Mouse (Mus musculus): Measurements from ENCODE around the gene Lsm5. TPM values are rescaled to one million over a fixed set of nuclear protein-coding genes. Genes with fewer than 3 reads are reported as not detected.

The Lsm5 gene
- 185 and 223 TPM in 2 replicates for polyA plus RNA-seq (2016; fragmentation: Nextera tagmentation; extraction: Ambion mirVana)

DNA sequence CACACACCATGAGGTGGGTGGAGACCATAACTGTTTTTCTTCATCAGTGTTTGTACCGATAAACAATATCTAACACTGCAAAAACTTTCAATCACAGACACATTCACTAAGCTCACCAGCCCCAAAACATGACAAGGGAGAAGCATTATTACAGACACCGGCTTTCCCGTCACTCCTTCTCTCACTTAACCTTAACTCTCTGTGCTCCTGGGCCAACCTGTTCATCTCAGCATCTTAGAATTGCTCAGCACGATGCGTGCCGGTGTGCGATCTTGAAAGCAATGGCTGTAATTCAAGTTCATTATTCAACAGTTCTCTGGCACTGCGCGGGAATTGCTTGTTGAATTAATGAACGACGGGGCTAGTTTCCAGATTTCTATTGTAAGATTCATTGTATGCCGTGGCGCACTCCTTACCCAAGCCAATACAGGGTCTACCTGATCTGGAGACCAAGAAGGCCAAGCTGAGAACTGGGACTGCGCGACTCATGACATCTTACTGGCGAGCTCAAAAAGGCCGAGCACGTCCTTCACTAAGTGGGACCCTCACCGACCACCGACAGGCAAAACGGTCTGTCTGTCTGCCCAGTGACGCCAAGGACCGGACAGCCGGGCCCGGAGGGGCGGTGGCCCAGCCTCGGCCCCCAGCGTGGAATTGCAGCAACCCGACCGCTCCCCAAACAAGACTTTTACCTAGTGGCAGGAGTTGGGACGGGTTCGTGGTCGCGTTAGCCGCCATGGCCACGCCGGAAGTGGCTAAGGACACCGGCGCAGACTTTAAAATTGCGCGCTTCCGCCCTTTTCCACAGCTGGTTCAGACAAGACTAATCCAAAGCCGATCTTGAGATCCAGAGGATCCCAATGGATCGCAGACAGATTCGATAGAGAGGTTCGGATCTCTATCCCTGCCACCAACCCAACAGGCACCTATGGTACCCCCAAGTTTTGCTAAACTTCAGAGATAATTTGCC, at the start of gene Lsm5:
Lsm5 (minus strand) TSS at position 780 of the 970 bp plus-strand sequence.
- peaks cover 4% of the 10 kb centered on the region; the same call in 1 of the 2 replicates for H3K36me3 ChIP-seq

GRCm38 (mm10) chr6:56753719-56754118, 49.2 kb upstream of the Lsm5 start:
- H3K4me1 ChIP-seq = no peaks in the 10 kb centered on the region
- H3K27me3 ChIP-seq (ENCODE audit: low read depth, poor library complexity, severe bottlenecking) = no peaks in the 10 kb centered on the region
- H3K4me3 ChIP-seq = no peak overlapping the region
- no peak for DNase-seq (ENCODE audit: low spot score)
- H3K27ac ChIP-seq (replicated peaks) = no peak overlapping the region
- H3K36me3 ChIP-seq = peaks cover 69% of the 10 kb centered on the region
- no peaks in the 10 kb centered on the region for H3K9me3 ChIP-seq (replicated peaks)
- WGBS = 93% methylated on average over 3 of the region's 3 CpGs

More for the DNA sequence above, at the start of gene Lsm5:
- H3K27me3 ChIP-seq (ENCODE audit: low read depth, poor library complexity, severe bottlenecking) = no peaks in the 10 kb centered on the region
- under 1% methylated on average over 46 of the region's 46 CpGs for WGBS
- H3K27ac ChIP-seq (replicated peaks) = peak within 1 kb of the TSS; percentile 90
- peak within 1 kb of the TSS; percentile 97 for H3K4me3 ChIP-seq
- H3K4me1 ChIP-seq = peaks cover 8% of the 10 kb centered on the region
- 0 out of 2 replicates have a peak, but pooled peaks cover 3% of the 10 kb centered on the region for H3K9me3 ChIP-seq (replicated peaks)
- peak; percentile 86 for DNase-seq (ENCODE audit: low spot score)

- Histone ChIP-seq H3K4me1 (no peaks in the 10 kb centered on the region), H3K36me3 (peaks cover 49% of the 10 kb centered on the region), H3K9me3 (replicated peaks) (no peaks in the 10 kb centered on the region), H3K27me3 (ENCODE audit: low read depth, poor library complexity, severe bottlenecking) (no peaks in the 10 kb centered on the region), H3K27ac (replicated peaks) (no peak overlapping the region), H3K4me3 (no peak overlapping the region)
- 89% methylated on average over 5 of the region's 5 CpGs for WGBS
- DNase-seq (ENCODE audit: low spot score) = no peak
Observed at GRCm38 (mm10) chr6:56745950-56746543, 41.5 kb upstream of the Lsm5 start.

DNA sequence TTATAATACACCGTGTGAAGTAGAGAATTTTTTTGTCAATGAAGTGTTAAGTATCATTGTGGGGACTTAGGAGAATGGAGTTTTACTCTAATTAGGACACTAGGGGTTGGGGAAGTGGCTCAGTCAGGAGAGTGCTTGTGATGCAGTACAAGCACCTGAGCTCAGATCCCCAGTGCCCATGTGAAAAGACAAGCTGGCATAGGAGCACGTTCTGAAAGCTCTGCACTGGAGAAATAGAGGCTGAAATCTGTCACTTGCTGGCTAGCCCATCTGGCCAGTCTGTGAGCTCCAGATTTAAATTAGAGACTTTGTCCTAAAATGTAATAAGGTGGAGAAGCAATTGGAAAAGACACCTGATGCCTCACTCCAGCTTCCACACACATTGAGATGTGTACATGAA, 28.0 kb upstream of the Lsm5 start:
- H3K27me3 ChIP-seq (ENCODE audit: low read depth, poor library complexity, severe bottlenecking) = no peaks in the 10 kb centered on the region
- no peaks in the 10 kb centered on the region for H3K9me3 ChIP-seq (replicated peaks)
- H3K4me1 ChIP-seq = no peaks in the 10 kb centered on the region
- DNase-seq (ENCODE audit: low spot score) = no peak
- no peak overlapping the region for H3K4me3 ChIP-seq
- no peak overlapping the region for H3K27ac ChIP-seq (replicated peaks)
- 87% methylated on average over 2 of the region's 2 CpGs for WGBS
- peaks cover 82% of the 10 kb centered on the region for H3K36me3 ChIP-seq

GRCm38 (mm10) chr6:56720877-56721276, 16.4 kb upstream of the Lsm5 start:
- H3K4me1 ChIP-seq = peaks cover 8% of the 10 kb centered on the region
- H3K4me3 ChIP-seq = no peak overlapping the region
- H3K9me3 ChIP-seq (replicated peaks) = no peaks in the 10 kb centered on the region
- peaks cover 26% of the 10 kb centered on the region for H3K36me3 ChIP-seq
- no peaks in the 10 kb centered on the region for H3K27me3 ChIP-seq (ENCODE audit: low read depth, poor library complexity, severe bottlenecking)
- no peak overlapping the region for H3K27ac ChIP-seq (replicated peaks)
- 80% methylated on average over 3 of the region's 3 CpGs for WGBS
- DNase-seq (ENCODE audit: low spot score) = no peak

GRCm38 (mm10) chr6:56719071-56719470, 14.6 kb upstream of the Lsm5 start:
- peaks cover 13% of the 10 kb centered on the region for H3K4me1 ChIP-seq
- no peak for DNase-seq (ENCODE audit: low spot score)
- H3K27ac ChIP-seq (replicated peaks) = no peak overlapping the region
- peaks cover 10% of the 10 kb centered on the region for H3K36me3 ChIP-seq
- H3K9me3 ChIP-seq (replicated peaks) = no peaks in the 10 kb centered on the region
- H3K4me3 ChIP-seq = no peak overlapping the region
- H3K27me3 ChIP-seq (ENCODE audit: low read depth, poor library complexity, severe bottlenecking) = no peaks in the 10 kb centered on the region
- WGBS = 89% methylated on average over 1 of the region's 1 CpGs

DNA sequence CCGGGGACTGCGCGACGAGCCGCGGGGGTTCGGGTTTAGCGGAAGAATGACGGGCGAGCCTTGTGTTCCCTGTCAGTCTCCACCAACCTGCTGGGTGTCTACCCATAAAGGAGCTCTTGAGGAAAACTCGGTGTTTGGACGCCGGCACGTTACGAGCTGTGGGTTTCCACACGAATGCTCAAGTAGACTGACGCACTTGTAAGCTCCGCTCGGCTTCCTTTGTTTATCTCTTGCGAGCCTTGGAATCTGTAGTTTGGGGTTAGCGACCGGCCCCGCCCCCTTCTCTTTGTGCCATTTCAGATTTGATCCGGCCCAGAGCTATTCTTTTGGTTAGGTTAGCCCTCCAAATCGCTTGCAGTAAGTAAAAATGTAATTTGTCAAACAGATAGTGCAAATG, 10.8 kb upstream of the Lsm5 start:
- no peaks in the 10 kb centered on the region for H3K27me3 ChIP-seq (ENCODE audit: low read depth, poor library complexity, severe bottlenecking)
- under 1% methylated on average over 25 of the region's 25 CpGs for WGBS
- peaks cover 13% of the 10 kb centered on the region for H3K4me1 ChIP-seq
- no peak for DNase-seq (ENCODE audit: low spot score)
- peak overlapping the region; percentile 94 for H3K27ac ChIP-seq (replicated peaks)
- H3K4me3 ChIP-seq = peak overlapping the region; percentile 83
- H3K36me3 ChIP-seq = no peaks in the 10 kb centered on the region
- no peaks in the 10 kb centered on the region for H3K9me3 ChIP-seq (replicated peaks)

GRCm38 (mm10) chr6:56714574-56715269, 10.2 kb upstream of the Lsm5 start, which contains the start of gene Avl9:
Avl9 (plus strand) TSS chr6:56714899.
- under 1% methylated on average over 64 of the region's 64 CpGs for WGBS
- no peaks in the 10 kb centered on the region for H3K27me3 ChIP-seq (ENCODE audit: low read depth, poor library complexity, severe bottlenecking)
- no peaks in the 10 kb centered on the region for H3K36me3 ChIP-seq
- no peaks in the 10 kb centered on the region for H3K9me3 ChIP-seq (replicated peaks)
- H3K4me3 ChIP-seq = peak within 1 kb of the TSS; percentile 83
- H3K27ac ChIP-seq (replicated peaks) = peak within 1 kb of the TSS; percentile 94
- DNase-seq (ENCODE audit: low spot score) = peak; percentile 97
- peaks cover 13% of the 10 kb centered on the region for H3K4me1 ChIP-seq

GRCm38 (mm10) chr6:56714186-56714573, 9.7 kb upstream of the Lsm5 start:
- WGBS = 54% methylated on average over 7 of the region's 7 CpGs
- Histone ChIP-seq H3K4me1 (peaks cover 13% of the 10 kb centered on the region), H3K27me3 (ENCODE audit: low read depth, poor library complexity, severe bottlenecking) (no peaks in the 10 kb centered on the region), H3K4me3 (peak overlapping the region; percentile 83), H3K9me3 (replicated peaks) (no peaks in the 10 kb centered on the region), H3K27ac (replicated peaks) (peak overlapping the region; percentile 94; the same call in 1 of the 2 replicates), H3K36me3 (no peaks in the 10 kb centered on the region)
- no peak for DNase-seq (ENCODE audit: low spot score)

- no peaks in the 10 kb centered on the region for H3K4me1 ChIP-seq
- DNase-seq (ENCODE audit: low spot score) = no peak
- no peaks in the 10 kb centered on the region for H3K36me3 ChIP-seq
- no peaks in the 10 kb centered on the region for H3K9me3 ChIP-seq (replicated peaks)
- WGBS = 82% methylated on average over 4 of the region's 4 CpGs
- no peaks in the 10 kb centered on the region for H3K27me3 ChIP-seq (ENCODE audit: low read depth, poor library complexity, severe bottlenecking)
- no peak overlapping the region for H3K4me3 ChIP-seq
- no peak overlapping the region for H3K27ac ChIP-seq (replicated peaks)
Observed at GRCm38 (mm10) chr6:56692445-56692844, 12.1 kb downstream of the Lsm5 start.

DNA sequence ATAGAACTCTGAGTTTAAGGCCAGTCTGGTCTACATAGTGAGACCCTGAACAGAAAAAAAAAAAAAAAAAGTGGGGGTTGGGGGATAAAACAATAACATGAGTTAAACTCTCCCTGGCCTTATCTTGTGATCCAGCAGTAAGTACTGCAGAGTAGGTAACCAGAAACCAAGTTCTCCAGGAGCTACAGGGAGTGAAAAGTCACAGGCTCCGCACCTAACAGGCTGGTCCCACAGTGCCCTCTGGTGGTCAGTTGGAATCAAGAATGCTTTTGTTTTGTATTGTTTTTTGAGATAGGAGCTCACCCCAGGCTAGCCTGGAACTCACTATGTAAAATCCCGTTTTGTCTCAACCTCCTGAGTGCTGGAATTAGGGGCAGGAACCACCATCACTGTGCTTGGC, 13.3 kb downstream of the Lsm5 start:
- Histone ChIP-seq H3K9me3 (replicated peaks) (no peaks in the 10 kb centered on the region), H3K4me3 (no peak overlapping the region), H3K4me1 (no peaks in the 10 kb centered on the region), H3K36me3 (no peaks in the 10 kb centered on the region), H3K27ac (replicated peaks) (no peak overlapping the region), H3K27me3 (ENCODE audit: low read depth, poor library complexity, severe bottlenecking) (no peaks in the 10 kb centered on the region)
- 8% methylated on average over 2 of the region's 2 CpGs for whole genome bisulfite sequencing
- peak; percentile 67 for DNase-seq (ENCODE audit: low spot score)

DNA sequence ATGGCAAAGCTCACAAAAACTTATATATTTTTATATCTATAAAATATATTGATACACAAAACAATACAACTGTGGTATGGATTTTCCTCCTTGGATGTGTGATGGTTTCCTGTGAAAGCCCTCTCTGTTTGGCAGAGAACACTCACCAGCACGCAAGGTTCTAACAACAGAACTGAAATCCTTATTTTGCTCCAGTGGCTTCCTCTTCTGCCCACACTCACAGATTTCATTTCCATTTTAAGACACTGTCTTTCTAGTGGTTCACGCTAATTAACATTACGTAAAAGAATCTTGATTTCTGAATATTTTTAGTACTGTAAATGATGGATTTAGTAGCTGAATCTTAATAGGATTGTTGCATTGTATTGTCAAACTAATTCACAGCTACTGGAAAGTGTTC, 16.3 kb downstream of the Lsm5 start:
- no peaks in the 10 kb centered on the region for H3K4me1 ChIP-seq
- no peaks in the 10 kb centered on the region for H3K27me3 ChIP-seq (ENCODE audit: low read depth, poor library complexity, severe bottlenecking)
- no peaks in the 10 kb centered on the region for H3K36me3 ChIP-seq
- no peak overlapping the region for H3K4me3 ChIP-seq
- no peak overlapping the region for H3K27ac ChIP-seq (replicated peaks)
- no peak for DNase-seq (ENCODE audit: low spot score)
- H3K9me3 ChIP-seq (replicated peaks) = no peaks in the 10 kb centered on the region
- WGBS = 93% methylated on average over 3 of the region's 3 CpGs
